Mouse (Mus musculus) MEL (cell line): ENCODE measurements around the gene Tfrc. TPM values are rescaled to one million over a fixed set of nuclear protein-coding genes. Genes with fewer than 3 reads are reported as not detected.

Experiments used
- DNase-seq: peaks from one replicate; pipeline ENCODE4 v3.0.0; 2011; ENCODE audit warnings: low read depth, low spot score
- H3K27ac ChIP-seq: 2 replicates; pipeline ENCODE4 v1.5.1; 2012; ENCODE audit warnings: low read depth, mild to moderate bottlenecking, control low read depth, low read length, moderate library complexity; ENCODE audit not compliant: control insufficient read depth
- H3K27me3 ChIP-seq, 2 experiments: fragments of 150-350 bp in 1 of 2; sonication (generic) in 1 of 2; 2 replicates each; pipeline ENCODE4 v1.6.1; 2012; ENCODE audit warnings: low read length in 2 of 2, mild to moderate bottlenecking in 2 of 2, improper control_type of control experiment in 1 of 2, moderate library complexity in 1 of 2; ENCODE audit not compliant: insufficient read depth in 2 of 2, control insufficient read depth in 1 of 2
- H3K36me3 ChIP-seq, 2 experiments: 2 replicates each; pipeline ENCODE4 v1.6.1; 2012 to 2014; ENCODE audit warnings: low read length in 2 of 2, improper control_type of control experiment in 1 of 2, inconsistent platforms in 1 of 2, mild to moderate bottlenecking in 1 of 2; ENCODE audit not compliant: insufficient read depth in 2 of 2, control insufficient read depth in 1 of 2
- H3K4me1 ChIP-seq, 2 experiments: fragments of 150-350 bp in 1 of 2; sonication (generic) in 1 of 2; 2 replicates each; pipeline ENCODE4 v1.6.1; 2012; ENCODE audit warnings: low read length in 2 of 2, improper control_type of control experiment in 1 of 2, mild to moderate bottlenecking in 1 of 2; ENCODE audit not compliant: insufficient read depth in 2 of 2, control insufficient read depth in 1 of 2
- H3K4me3 ChIP-seq, 2 experiments: fragments of 150-350 bp in 1 of 2; sonication (generic) in 1 of 2; 2 replicates each; pipeline ENCODE4 v1.5.1; 2012; ENCODE audit warnings: low read depth in 2 of 2, low read length in 2 of 2, mild to moderate bottlenecking in 2 of 2, moderate library complexity in 2 of 2, control low read depth in 1 of 2, improper control_type of control experiment in 1 of 2; ENCODE audit not compliant: control insufficient read depth in 1 of 2, insufficient read depth in 1 of 2
- H3K79me2 ChIP-seq: 2 replicates; pipeline ENCODE4 v1.6.1; 2012; ENCODE audit warnings: mild to moderate bottlenecking, low read length, moderate library complexity; ENCODE audit not compliant: control insufficient read depth, poor library complexity, insufficient read depth
- H3K9ac ChIP-seq: 2 replicates; pipeline ENCODE4 v1.6.1; 2012; ENCODE audit warnings: low read depth, mild to moderate bottlenecking, control low read depth, low read length, moderate library complexity; ENCODE audit not compliant: control insufficient read depth, poor library complexity, severe bottlenecking
- H3K9me3 ChIP-seq: fragments of 150-350 bp; sonication (generic); replicated peaks from 2 replicates; pipeline ENCODE4 v1.6.1; 2012; ENCODE audit warnings: mild to moderate bottlenecking, low read length, improper control_type of control experiment, moderate library complexity; ENCODE audit not compliant: insufficient read depth
- CTCF ChIP-seq, 3 experiments: IDR thresholded peaks in 2 of 3; conservative IDR thresholded peaks in 1 of 3; 2 replicates each; pipeline ENCODE4 v1.5.1; 2011 to 2012; ENCODE audit warnings: low read length in 3 of 3, low read depth in 2 of 3, mild to moderate bottlenecking in 2 of 3, improper control_type of control experiment in 1 of 3, inconsistent platforms in 1 of 3, mixed read lengths in 1 of 3, moderate library complexity in 1 of 3; ENCODE audit not compliant: control insufficient read depth in 1 of 3, insufficient read depth in 1 of 3, poor library complexity in 1 of 3, severe bottlenecking in 1 of 3
- E2F4 ChIP-seq: IDR thresholded peaks from 2 replicates; pipeline ENCODE4 v1.6.1; 2011; ENCODE audit warnings: low read depth, low read length, improper control_type of control experiment, borderline replicate concordance
- GATA1 ChIP-seq: IDR thresholded peaks from 2 replicates; pipeline ENCODE4 v1.6.1; 2011; ENCODE audit warnings: low read depth, low read length, improper control_type of control experiment
- HCFC1 ChIP-seq: IDR thresholded peaks from 2 replicates; pipeline ENCODE4 v1.6.1; 2012; ENCODE audit warnings: low read depth, mild to moderate bottlenecking, inconsistent platforms, low read length, improper control_type of control experiment, moderate library complexity
- MAFK ChIP-seq: IDR thresholded peaks from 2 replicates; pipeline ENCODE4 v1.6.1; 2011; ENCODE audit warnings: low read depth, mild to moderate bottlenecking, low read length, improper control_type of control experiment, borderline replicate concordance
- MAZ ChIP-seq: IDR thresholded peaks from 2 replicates; pipeline ENCODE4 v1.6.1; 2012; ENCODE audit warnings: low read depth, mild to moderate bottlenecking, inconsistent platforms, low read length, improper control_type of control experiment
- MEF2A ChIP-seq: IDR thresholded peaks from 2 replicates; pipeline ENCODE4 v1.6.1; 2014; ENCODE audit warnings: low read depth, mild to moderate bottlenecking, inconsistent platforms, low read length, improper control_type of control experiment; ENCODE audit not compliant: poor library complexity, insufficient replicate concordance, severe bottlenecking; ENCODE audit errors: extremely low read depth
- MYB ChIP-seq: IDR thresholded peaks from 2 replicates; pipeline ENCODE4 v1.6.1; 2011; ENCODE audit warnings: mild to moderate bottlenecking, low read depth, low read length, improper control_type of control experiment
- NRF1 ChIP-seq: IDR thresholded peaks from 2 replicates; pipeline ENCODE4 v1.6.1; 2014; ENCODE audit warnings: low read depth, mild to moderate bottlenecking, inconsistent platforms, low read length, improper control_type of control experiment, moderate library complexity; ENCODE audit not compliant: poor library complexity, insufficient read depth, severe bottlenecking
- POLR2AphosphoS5 ChIP-seq: IDR thresholded peaks from 2 replicates; pipeline ENCODE4 v1.6.1; 2012; ENCODE audit warnings: low read depth, borderline replicate concordance, mild to moderate bottlenecking, inconsistent platforms, low read length, moderate library complexity, mixed read lengths
- RAD21 ChIP-seq: IDR thresholded peaks from 2 replicates; pipeline ENCODE4 v1.6.1; 2011; ENCODE audit warnings: mild to moderate bottlenecking, low read depth, low read length, improper control_type of control experiment
- SIN3A ChIP-seq: IDR thresholded peaks from 2 replicates; pipeline ENCODE4 v1.6.1; 2012; ENCODE audit warnings: low read length, improper control_type of control experiment, inconsistent platforms
- TBP ChIP-seq: IDR thresholded peaks from 2 replicates; pipeline ENCODE4 v1.8.0; 2011; ENCODE audit warnings: low read depth, low read length, improper control_type of control experiment
- ZC3H11A ChIP-seq: IDR thresholded peaks from 2 replicates; pipeline ENCODE4 v1.6.1; 2012; ENCODE audit warnings: low read depth, mild to moderate bottlenecking, inconsistent platforms, low read length, improper control_type of control experiment
- ZNF384 ChIP-seq: IDR thresholded peaks from 2 replicates; pipeline ENCODE4 v1.6.1; 2012; ENCODE audit warnings: low read depth, mild to moderate bottlenecking, inconsistent platforms, low read length, improper control_type of control experiment
- polyA plus RNA-seq, 2 experiments: library from polyadenylated mRNA; stranded (reverse) in 1 of 2; unstranded in 1 of 2; fragments of >175 nt in 1 of 2; fragments of >200 nt in 1 of 2; gene quantifications; 2 replicates each; pipeline versions ENCODE4 v1.2.1 to v1.2.4; 2012; ENCODE audit warnings: low replicate concordance in 2 of 2, low read depth in 1 of 2; ENCODE audit not compliant: insufficient read length in 2 of 2, insufficient read depth in 1 of 2, missing spikeins in 1 of 2
- total RNA-seq: library from RNA; depleted of rRNA; stranded (reverse); fragments of 300-350 nt; gene quantifications from 2 replicates; pipeline ENCODE4 v1.2.3, GENCODE M21; 2012

Tfrc gene
- total and polyA plus RNA-seq, 3 experiments: 90.9 to 234 (median 106) TPM

DNA sequence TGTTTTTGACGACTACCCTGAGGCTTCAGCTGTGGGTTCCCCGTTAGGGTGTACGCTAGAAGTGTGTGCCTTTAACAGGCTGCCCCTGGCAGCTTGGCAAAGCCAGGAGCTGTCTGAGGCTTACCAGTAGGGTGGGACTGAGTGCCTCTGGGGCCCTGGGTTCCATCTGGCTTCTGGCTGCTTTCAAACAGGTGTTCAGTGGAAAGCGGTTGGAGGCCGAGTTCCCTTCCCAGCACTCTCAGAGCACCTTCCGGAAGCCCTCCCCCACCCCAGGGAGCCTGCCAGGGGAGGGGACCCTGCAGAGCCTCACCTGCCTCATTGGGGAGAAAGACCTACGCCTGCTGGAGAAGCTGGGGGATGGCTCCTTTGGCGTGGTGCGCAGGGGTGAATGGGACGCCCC, 59.3 kb downstream of the Tfrc start:
- TF ChIP-seq MEF2A (no peak), MAFK (no peak), SIN3A (no peak)
- Histone ChIP-seq H3K4me3 (no peak overlapping the region), H3K27me3 (no peaks in the 10 kb centered on the region), H3K27ac (no peak overlapping the region), H3K4me1 (peaks cover 10 to 48% of the 10 kb centered on the region in 2 experiments), H3K9ac (no peak overlapping the region), H3K36me3 (peaks cover 0 to 41% of the 10 kb centered on the region in 2 experiments; a peak in 3 of 4 replicates), H3K79me2 (no peaks in the 10 kb centered on the region), H3K9me3 (no peaks in the 10 kb centered on the region)
- no peak for DNase-seq

DNA sequence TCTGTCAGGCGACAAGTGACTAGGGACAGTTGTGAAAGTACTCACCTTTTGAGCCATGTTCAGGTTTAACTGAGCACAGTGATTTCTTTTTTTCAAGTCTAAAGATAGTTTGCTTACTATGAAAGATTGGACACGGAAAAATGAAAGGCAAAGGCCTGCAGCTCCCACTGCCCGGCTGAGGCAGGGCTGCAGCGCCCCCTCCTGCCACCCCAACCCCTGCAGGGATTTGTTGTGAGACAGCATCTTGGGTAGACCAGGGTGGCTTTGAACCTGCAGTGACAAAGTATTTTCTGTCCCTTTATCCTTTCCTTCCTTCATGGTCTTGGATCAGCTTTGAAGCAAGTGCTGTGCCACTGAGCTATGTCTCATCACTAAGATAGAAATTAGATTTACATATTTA, 59.8 kb downstream of the Tfrc start:
- Histone ChIP-seq H3K4me3 (no peak overlapping the region), H3K27me3 (no peaks in the 10 kb centered on the region), H3K4me1 (peaks cover 10 to 48% of the 10 kb centered on the region in 2 experiments), H3K79me2 (no peaks in the 10 kb centered on the region), H3K27ac (no peak overlapping the region), H3K36me3 (peaks cover 0 to 41% of the 10 kb centered on the region in 2 experiments; a peak in 3 of 4 replicates), H3K9me3 (no peaks in the 10 kb centered on the region), H3K9ac (no peak overlapping the region)
- TF ChIP-seq RAD21: peak; percentile 1
- TF ChIP-seq CTCF (IDR thresholded peaks at IDR 0.05 in 2 of 3, conservative IDR thresholded peaks at IDR 0.05 in 1 of 3; ENCODE audit: control insufficient read depth in 1 of 3, insufficient read depth in 1 of 3, low read depth in 2 of 3, low read length in 3 of 3, poor library complexity in 1 of 3, severe bottlenecking in 1 of 3): peak; percentile 18 to 41 (median 28); a peak in 3 of 6 replicates
- no peak for TF ChIP-seq E2F4
- TF ChIP-seq POLR2AphosphoS5: no peak
- DNase-seq: no peak

DNA sequence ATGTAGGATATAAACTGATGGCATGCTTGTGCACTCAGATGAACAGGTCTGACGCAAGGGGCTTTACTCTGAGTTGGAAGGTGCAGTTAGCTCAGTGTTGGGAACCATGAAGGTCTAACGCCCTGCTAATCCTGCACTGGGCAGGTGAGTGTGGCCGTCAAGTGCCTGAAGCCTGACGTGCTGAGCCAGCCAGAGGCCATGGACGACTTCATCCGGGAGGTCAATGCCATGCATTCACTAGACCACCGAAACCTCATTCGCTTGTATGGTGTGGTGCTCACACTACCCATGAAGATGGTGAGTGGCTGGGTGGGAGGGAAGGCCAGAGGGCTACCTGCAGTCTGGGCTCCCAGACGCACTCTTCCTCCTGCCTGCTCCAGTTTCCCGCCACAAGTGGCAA, 60.5 kb downstream of the Tfrc start:
- TF ChIP-seq ZC3H11A (no peak), TBP (no peak), MYB (no peak), NRF1 (no peak), MAZ (no peak), HCFC1 (no peak), E2F4 (no peak), GATA1 (no peak), ZNF384 (no peak)
- Histone ChIP-seq H3K9ac (no peak overlapping the region), H3K27me3 (no peaks in the 10 kb centered on the region), H3K27ac (no peak overlapping the region), H3K9me3 (no peaks in the 10 kb centered on the region), H3K36me3 (peaks cover 0 to 35% of the 10 kb centered on the region in 2 experiments; a peak in 3 of 4 replicates), H3K4me1 (peaks cover 10 to 40% of the 10 kb centered on the region in 2 experiments), H3K4me3 (no peak overlapping the region), H3K79me2 (no peaks in the 10 kb centered on the region)
- DNase-seq: no peak
